In the genomic region with DNA sequence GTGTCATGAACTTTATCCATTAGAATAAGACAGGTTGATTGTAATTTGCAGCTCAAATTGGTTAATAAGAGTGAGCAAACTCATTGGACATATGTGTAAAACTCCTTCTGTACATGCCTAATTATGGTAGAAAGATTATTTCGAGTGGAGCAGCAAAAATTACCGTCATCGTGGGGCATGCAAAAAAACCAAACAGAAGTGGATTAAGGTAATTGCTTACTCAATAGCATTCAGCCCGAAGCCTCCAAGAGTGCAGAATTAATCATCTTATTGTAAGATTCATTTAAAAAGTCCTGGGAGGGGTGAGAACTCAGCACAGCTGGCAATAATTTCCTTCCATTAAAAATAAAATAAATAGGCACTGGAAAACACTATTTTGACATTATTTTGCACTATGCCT, we compare ENCODE assay signal across 30 mouse cellular contexts.
"Had no signal": no experiment of that assay in that cellular context is flagged by ENCODE, and none has a peak within 500 bp of the region (broad histone marks: within the 10 kb centered on the region; RNA-seq: fewer than 3 reads in every experiment).

No protein-coding gene starts in this region.

- H3K4me3 ChIP-seq: left cerebral cortex, adult 2 months; limb, embryonic 10.5 days; limb, embryonic 12.5 days; limb, embryonic 13.5 days; limb, embryonic 15.5 days; liver, embryonic 12.5 days; liver, embryonic 13.5 days; liver, embryonic 15.5 days; lung, embryonic 15.5 days; megakaryocyte, embryonic 14.5 days; midbrain, embryonic 12.5 days; midbrain, embryonic 13.5 days; midbrain, embryonic 15.5 days; myocyte had no signal

- H3K27ac ChIP-seq: left cerebral cortex, adult 2 months; limb, embryonic 12.5 days; limb, embryonic 13.5 days; limb, embryonic 15.5 days; liver, embryonic 12.5 days; liver, embryonic 13.5 days; liver, embryonic 14.5 days; liver, embryonic 15.5 days; lung, embryonic 15.5 days; macrophage; midbrain, embryonic 12.5 days; midbrain, embryonic 13.5 days; midbrain, embryonic 15.5 days had no signal

- DNase-seq: left cerebral cortex, postnatal 4 days; liver; liver, embryonic 13.5 days; liver, postnatal 0 days; lung, adult 18-20 months; lung, adult 2 months; lung, embryonic 14.5 days; lung, postnatal 10 days; lung, postnatal 14 days; lung, postnatal 36 days; lung, postnatal 4 days; midbrain, embryonic 14.5 days had no signal

- H3K9ac ChIP-seq: limb, embryonic 12.5 days; limb, embryonic 13.5 days; limb, embryonic 15.5 days; liver, embryonic 12.5 days; liver, embryonic 13.5 days; liver, embryonic 14.5 days; liver, embryonic 15.5 days; liver, postnatal 0 days; lung, embryonic 14.5 days; lung, embryonic 15.5 days; midbrain, embryonic 12.5 days; midbrain, embryonic 13.5 days; midbrain, embryonic 15.5 days had no signal

- H3K4me2 ChIP-seq: limb, embryonic 12.5 days; limb, embryonic 13.5 days; limb, embryonic 15.5 days; liver, embryonic 11.5 days; liver, embryonic 12.5 days; liver, embryonic 13.5 days; liver, embryonic 15.5 days; lung, embryonic 14.5 days; lung, embryonic 15.5 days; midbrain, embryonic 12.5 days; midbrain, embryonic 13.5 days; midbrain, embryonic 15.5 days had no signal

- ATAC-seq: liver, embryonic 12.5 days; liver, postnatal 0 days; lung, postnatal 0 days; midbrain, embryonic 13.5 days; midbrain, embryonic 15.5 days; midbrain, embryonic 16.5 days had no signal

- H3K4me1 ChIP-seq: limb, embryonic 13.5 days; limb, embryonic 15.5 days; liver, embryonic 12.5 days; liver, embryonic 13.5 days; liver, embryonic 15.5 days; lung, embryonic 15.5 days; megakaryocyte, embryonic 14.5 days; midbrain, embryonic 13.5 days; midbrain, embryonic 15.5 days had no signal

- H3K9me3 ChIP-seq: limb, embryonic 10.5 days; limb, embryonic 12.5 days; limb, embryonic 13.5 days; limb, embryonic 15.5 days; liver, embryonic 12.5 days; liver, embryonic 13.5 days; liver, embryonic 15.5 days; lung, embryonic 15.5 days; midbrain, embryonic 12.5 days; midbrain, embryonic 13.5 days; midbrain, embryonic 15.5 days had no signal

- H3K36me3 ChIP-seq: limb, embryonic 10.5 days; limb, embryonic 12.5 days; limb, embryonic 13.5 days; limb, embryonic 15.5 days; liver, embryonic 12.5 days; liver, embryonic 13.5 days; liver, embryonic 15.5 days; lung, embryonic 15.5 days; midbrain, embryonic 12.5 days; midbrain, embryonic 13.5 days; midbrain, embryonic 15.5 days had no signal

- H3K27me3 ChIP-seq: limb, embryonic 12.5 days; limb, embryonic 13.5 days; limb, embryonic 15.5 days; liver, embryonic 12.5 days; liver, embryonic 13.5 days; liver, embryonic 15.5 days; lung, embryonic 15.5 days; megakaryocyte, embryonic 14.5 days; midbrain, embryonic 12.5 days; midbrain, embryonic 13.5 days; midbrain, embryonic 15.5 days had no signal
